ENCODE assay signal across 9 mouse cellular contexts in the genomic region with DNA sequence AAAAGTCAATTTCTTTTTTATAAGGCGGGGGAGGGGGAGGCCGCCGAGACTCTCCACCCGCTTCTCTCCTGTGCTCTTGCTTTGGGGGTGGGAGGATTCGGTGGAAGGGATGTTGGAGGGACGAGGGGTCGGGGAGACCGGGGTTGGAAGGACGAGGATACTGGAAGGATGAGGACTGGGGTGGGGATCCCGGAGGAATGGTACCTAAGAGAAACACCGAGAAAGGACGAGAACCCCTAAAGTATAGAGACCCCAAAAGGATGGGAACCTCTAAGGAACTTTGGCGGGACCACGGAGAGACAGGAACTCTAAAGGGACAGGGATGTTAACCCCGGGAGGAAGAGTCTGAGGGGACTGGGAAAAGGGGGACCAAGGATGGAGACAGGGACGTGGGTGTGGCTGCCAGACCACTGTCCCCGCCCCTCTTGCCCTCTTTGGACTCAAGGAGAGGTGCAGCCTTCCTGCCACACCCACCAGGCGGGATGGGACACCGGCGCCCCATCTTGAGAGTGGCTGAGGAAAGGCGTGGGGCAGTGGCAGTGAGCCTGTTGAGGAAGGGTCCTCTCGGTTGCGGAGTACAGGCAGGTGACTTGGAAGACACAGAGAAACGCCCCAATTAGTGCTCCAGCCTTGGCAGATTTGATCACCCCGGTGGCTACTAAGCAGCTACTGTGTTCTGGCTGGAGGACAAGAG. TPM values are rescaled to one million over a fixed set of nuclear protein-coding genes. Genes with fewer than 3 reads are reported as not detected.
A peak's percentile ranks its signal among the peaks of the same experiment; 100 is the strongest.
DNase-seq lines count a peak whose midpoint lies in the region; ATAC-seq and TF ChIP-seq lines count a peak whose summit lies in the region.
"Had no signal": no experiment of that assay in that cellular context is flagged by ENCODE, and none has a peak within 500 bp of the region (broad histone marks: within the 10 kb centered on the region; RNA-seq: fewer than 3 reads in every experiment).

No protein-coding gene starts in this region.

- WGBS in heart, embryonic 13.5 days, result under 1% methylated on average over 25 of the region's 25 CpGs
- under 1% methylated on average over 25 of the region's 25 CpGs for WGBS in hindbrain, embryonic 16.5 days
- under 1% methylated on average over 25 of the region's 25 CpGs for WGBS in midbrain, embryonic 16.5 days

- H3K9me3 ChIP-seq in heart, embryonic 13.5 days, result 0 out of 2 replicates have a peak, but pooled peaks cover 2% of the 10 kb centered on the region
- H3K9me3 ChIP-seq in hindbrain, embryonic 16.5 days (ENCODE audit: control insufficient read depth, low read length), result 0 out of 2 replicates have a peak, but pooled peaks cover 2% of the 10 kb centered on the region
- no peaks in the 10 kb centered on the region for H3K9me3 ChIP-seq in midbrain, embryonic 16.5 days (replicated peaks; ENCODE audit: control insufficient read depth, low read length, poor library complexity, severe bottlenecking)

- H3K4me1 ChIP-seq in heart, embryonic 13.5 days, result peaks cover 14% of the 10 kb centered on the region
- peaks cover 6% of the 10 kb centered on the region; the same call in 1 of the 2 replicates for H3K4me1 ChIP-seq in hindbrain, embryonic 16.5 days (ENCODE audit: control insufficient read depth, insufficient read depth, low read depth, low read length)
- H3K4me1 ChIP-seq in midbrain, embryonic 16.5 days (ENCODE audit: control insufficient read depth, insufficient read depth, low read length), result peaks cover 9% of the 10 kb centered on the region; the same call in 1 of the 2 replicates

- no peak for TF ChIP-seq POLR2A in brain, embryonic 14.5 days (IDR thresholded peaks at IDR 0.05; ENCODE audit: borderline replicate concordance, extremely low read depth, insufficient read depth, insufficient read length, poor library complexity, severe bottlenecking)

- H3K27me3 ChIP-seq in heart, embryonic 13.5 days (replicated peaks), result peaks cover 99% of the 10 kb centered on the region
- peaks cover 72% of the 10 kb centered on the region for H3K27me3 ChIP-seq in hindbrain, embryonic 16.5 days (replicated peaks; ENCODE audit: control insufficient read depth, insufficient read depth, low read length)
- peaks cover 58% of the 10 kb centered on the region for H3K27me3 ChIP-seq in midbrain, embryonic 16.5 days (ENCODE audit: control insufficient read depth, insufficient read depth, low read depth, low read length)

- H3K9ac ChIP-seq in heart, embryonic 13.5 days, result no peak overlapping the region
- no peak overlapping the region for H3K9ac ChIP-seq in hindbrain, embryonic 16.5 days (ENCODE audit: low read depth, low read length)
- H3K9ac ChIP-seq in midbrain, embryonic 16.5 days (ENCODE audit: low read depth, low read length), result peak overlapping the region; percentile 7; the same call in 1 of the 2 replicates

- no peak overlapping the region for H3K27ac ChIP-seq in heart, embryonic 13.5 days (replicated peaks)
- no peak overlapping the region for H3K27ac ChIP-seq in hindbrain, embryonic 16.5 days (ENCODE audit: low read depth, low read length)
- H3K27ac ChIP-seq in midbrain, embryonic 16.5 days (ENCODE audit: low read length), result no peak overlapping the region

- no peaks in the 10 kb centered on the region for H3K36me3 ChIP-seq in heart, embryonic 13.5 days
- no peaks in the 10 kb centered on the region for H3K36me3 ChIP-seq in hindbrain, embryonic 16.5 days (ENCODE audit: control insufficient read depth, insufficient read depth, low read length)
- no peaks in the 10 kb centered on the region for H3K36me3 ChIP-seq in midbrain, embryonic 16.5 days (ENCODE audit: control insufficient read depth, insufficient read depth, low read length)

- no peak for DNase-seq in heart, postnatal 4 days
- peak; percentile 66 for DNase-seq in brain, embryonic 14.5 days (ENCODE audit: low read depth)
- no peak for DNase-seq in left cerebral cortex, adult 11 months (ENCODE audit: low spot score)
- no peak for DNase-seq in cerebellum, postnatal 4 days (ENCODE audit: low spot score in 2 of 2)
- no peak for DNase-seq in right cerebral cortex, adult 2 months (ENCODE audit: low spot score in 2 of 2)
- DNase-seq: kidney, postnatal 14 days had no signal

- no peak for ATAC-seq in heart, embryonic 13.5 days (ENCODE audit: extremely low read depth, insufficient number of reproducible peaks, low FRiP score, low TSS enrichment)
- no peak for ATAC-seq in hindbrain, embryonic 16.5 days
- ATAC-seq in midbrain, embryonic 16.5 days, result peak; percentile 51

- no peak for TF ChIP-seq CTCF in brain, embryonic 14.5 days (IDR thresholded peaks at IDR 0.05; ENCODE audit: borderline replicate concordance, extremely low read depth, insufficient read depth, insufficient read length)

- H3K4me3 ChIP-seq in heart, embryonic 13.5 days, result peak overlapping the region; percentile 45
- H3K4me3 ChIP-seq in hindbrain, embryonic 16.5 days (ENCODE audit: low read length), result peak overlapping the region; percentile 28
- H3K4me3 ChIP-seq in midbrain, embryonic 16.5 days (ENCODE audit: low read depth, low read length), result peak overlapping the region; percentile 20

- H3K4me2 ChIP-seq in heart, embryonic 13.5 days, result peak overlapping the region; percentile 66
- H3K4me2 ChIP-seq in hindbrain, embryonic 16.5 days (ENCODE audit: low read length), result peak overlapping the region; percentile 43
- H3K4me2 ChIP-seq in midbrain, embryonic 16.5 days (ENCODE audit: low read length), result peak overlapping the region; percentile 45

RNA-seq across cellular contexts. Expression of gene Ostm1, which starts 8.5 kb away (rescaled TPM):
- polyA plus RNA-seq in heart, embryonic 13.5 days (2015; fragmentation: Nextera tagmentation; extraction: Ambion mirVana), result 19.2 and 19.5 TPM in 2 replicates
- 10 to 100 TPM; 18.2 to 19.9 TPM for total RNA-seq in heart, postnatal 4 days (2021)
- 29.2 and 37.4 TPM in 2 replicates for polyA plus RNA-seq in brain, embryonic 14.5 days (2012; rRNA removed)
- polyA plus RNA-seq in hindbrain, embryonic 16.5 days (2015; fragmentation: Nextera tagmentation; extraction: Ambion mirVana), result 36.4 and 38.4 TPM in 2 replicates
- polyA plus RNA-seq in midbrain, embryonic 16.5 days (2015; fragmentation: Nextera tagmentation; extraction: Ambion mirVana), result 39.9 and 43.7 TPM in 2 replicates

RNA-seq across cellular contexts. Expression of gene Nr2e1, which starts 8.7 kb away (rescaled TPM):
- not detected in 2 replicates for polyA plus RNA-seq in heart, embryonic 13.5 days (2015; fragmentation: Nextera tagmentation; extraction: Ambion mirVana)
- not detected for total RNA-seq in heart, postnatal 4 days (2021)
- 14.6 and 34.7 TPM in 2 replicates for polyA plus RNA-seq in brain, embryonic 14.5 days (2012; rRNA removed)
- polyA plus RNA-seq in hindbrain, embryonic 16.5 days (2015; fragmentation: Nextera tagmentation; extraction: Ambion mirVana), result 0.13 and 0.99 TPM in 2 replicates
- 5.2 and 5.6 TPM in 2 replicates for polyA plus RNA-seq in midbrain, embryonic 16.5 days (2015; fragmentation: Nextera tagmentation; extraction: Ambion mirVana)
